Comparison of ENCODE assay signal across 16 mouse cellular contexts in genomic region chr14:21177781-21178180, GRCm38 (mm10).
"Had no signal": no experiment of that assay in that cellular context is flagged by ENCODE, and none has a peak within 500 bp of the region (broad histone marks: within the 10 kb centered on the region; RNA-seq: fewer than 3 reads in every experiment).

No protein-coding gene starts in this region.

- H3K27me3 ChIP-seq: liver, embryonic 13.5 days; megakaryocyte, embryonic 14.5 days; midbrain, embryonic 12.5 days; neural tube, embryonic 13.5 days had no signal

- H3K4me1 ChIP-seq: midbrain, embryonic 12.5 days; neural tube, embryonic 13.5 days had no signal

- H3K36me3 ChIP-seq: liver, embryonic 13.5 days; midbrain, embryonic 12.5 days; neural tube, embryonic 13.5 days had no signal

- H3K9ac ChIP-seq: liver, embryonic 13.5 days; liver, postnatal 0 days; midbrain, embryonic 12.5 days; neural tube, embryonic 13.5 days had no signal

- H3K9me3 ChIP-seq: liver, embryonic 13.5 days; megakaryocyte, embryonic 14.5 days; midbrain, embryonic 12.5 days; neural tube, embryonic 13.5 days had no signal

- H3K4me2 ChIP-seq: liver, embryonic 13.5 days; midbrain, embryonic 12.5 days; neural tube, embryonic 13.5 days had no signal

- DNase-seq: kidney, adult 8-10 months; kidney, postnatal 25 days; liver; liver, embryonic 13.5 days; liver, postnatal 0 days; retina, postnatal 1 day; right cerebral cortex, postnatal 4 days; spleen, adult 18-20 months; thymus, adult 18-20 months; thymus, postnatal 14 days had no signal

- H3K27ac ChIP-seq: left cerebral cortex, adult 2 months; liver, embryonic 13.5 days; macrophage; midbrain, embryonic 12.5 days; neural tube, embryonic 13.5 days had no signal

- H3K4me3 ChIP-seq: left cerebral cortex, adult 2 months; liver, embryonic 13.5 days; megakaryocyte, embryonic 14.5 days; midbrain, embryonic 12.5 days; neural tube, embryonic 13.5 days had no signal

- ATAC-seq: liver, postnatal 0 days; midbrain, embryonic 16.5 days had no signal
